Mouse (Mus musculus) kidney, embryonic 16.5 days (tissue): ENCODE measurements around the gene Ppp6r1. TPM values are rescaled to one million over a fixed set of nuclear protein-coding genes. Genes with fewer than 3 reads are reported as not detected.

Experiments used
- ATAC-seq: fragments of 200-750 bp; cut with Nextera tagmentation; 2 replicates; pipeline ENCODE4 v1.8.0; 2017; ENCODE audit warnings: moderate TSS enrichment; ENCODE audit not compliant: low FRiP score, low TSS enrichment
- H3K27ac ChIP-seq: fragments of 300-500 bp; sonication (generic); 2 replicates; pipeline ENCODE4 v1.5.1; 2014; ENCODE audit warnings: low read length
- H3K27me3 ChIP-seq: fragments of 300-500 bp; sonication (generic); 2 replicates; pipeline ENCODE4 v1.6.1; 2014; ENCODE audit warnings: low read length, control low read depth, mixed read lengths; ENCODE audit not compliant: insufficient read depth
- H3K36me3 ChIP-seq: fragments of 300-500 bp; sonication (generic); 2 replicates; pipeline ENCODE4 v1.6.1; 2014; ENCODE audit warnings: low read length, control low read depth, mixed read lengths; ENCODE audit not compliant: insufficient read depth
- H3K4me1 ChIP-seq: fragments of 300-500 bp; sonication (generic); 2 replicates; pipeline ENCODE4 v1.6.1; 2014; ENCODE audit warnings: low read length, control low read depth, mixed read lengths; ENCODE audit not compliant: insufficient read depth
- H3K4me2 ChIP-seq: fragments of 300-500 bp; sonication (generic); replicated peaks from 2 replicates; pipeline ENCODE4 v1.6.1; 2014; ENCODE audit warnings: low read depth, low read length
- H3K4me3 ChIP-seq: fragments of 300-500 bp; sonication (generic); 2 replicates; pipeline ENCODE4 v1.5.1; 2014; ENCODE audit warnings: mild to moderate bottlenecking, low read length
- H3K9ac ChIP-seq: fragments of 300-500 bp; sonication (generic); replicated peaks from 2 replicates; pipeline ENCODE4 v1.6.1; 2014; ENCODE audit warnings: low read length
- H3K9me3 ChIP-seq: fragments of 300-500 bp; sonication (generic); 2 replicates; pipeline ENCODE4 v1.6.1; 2016; ENCODE audit warnings: low read length, control low read depth
- WGBS: fragments of 180-500 bp; shearing (Covaris S2); extraction: QIAGEN DNeasy Blood & Tissue Kit; methylation state at CpG from one replicate; pipeline ENCODE4 v1.1.7; 2014; 5-methylcytosine and 5-hydroxymethylcytosine counted together
- polyA plus RNA-seq: library from polyadenylated mRNA; unstranded; fragments of >200 nt; fragmentation: Nextera tagmentation; extraction: Ambion mirVana; gene quantifications from 2 replicates; pipeline ENCODE4 v1.2.1, GENCODE M21; 2015

Ppp6r1 gene
- polyA plus RNA-seq, 1 experiment from 2014 or later, result 5.2 TPM

- Histone ChIP-seq H3K27ac (no peak overlapping the region), H3K27me3 (no peaks in the 10 kb centered on the region), H3K36me3 (peaks cover 11% of the 10 kb centered on the region), H3K9ac (no peak overlapping the region), H3K4me1 (peaks cover 9% of the 10 kb centered on the region), H3K9me3 (no peaks in the 10 kb centered on the region), H3K4me2 (no peak overlapping the region), H3K4me3 (no peak overlapping the region)
- no peak for ATAC-seq
- 81% methylated on average over 5 of the region's 5 CpGs for WGBS
Observed at GRCm38 (mm10) chr7:4683307-4683706, 24.5 kb upstream of the Ppp6r1 start.

- no peak overlapping the region for H3K4me2 ChIP-seq
- H3K9ac ChIP-seq, result no peak overlapping the region
- H3K4me3 ChIP-seq, result no peak overlapping the region
- no peaks in the 10 kb centered on the region for H3K9me3 ChIP-seq
- ATAC-seq, result no peak
- H3K27ac ChIP-seq, result no peak overlapping the region
- H3K36me3 ChIP-seq, result peaks cover 25% of the 10 kb centered on the region
- no peaks in the 10 kb centered on the region for H3K27me3 ChIP-seq
- WGBS, result 89% methylated on average over 7 of the region's 7 CpGs
- no peaks in the 10 kb centered on the region for H3K4me1 ChIP-seq
Observed at GRCm38 (mm10) chr7:4675200-4675599, 16.4 kb upstream of the Ppp6r1 start.

DNA sequence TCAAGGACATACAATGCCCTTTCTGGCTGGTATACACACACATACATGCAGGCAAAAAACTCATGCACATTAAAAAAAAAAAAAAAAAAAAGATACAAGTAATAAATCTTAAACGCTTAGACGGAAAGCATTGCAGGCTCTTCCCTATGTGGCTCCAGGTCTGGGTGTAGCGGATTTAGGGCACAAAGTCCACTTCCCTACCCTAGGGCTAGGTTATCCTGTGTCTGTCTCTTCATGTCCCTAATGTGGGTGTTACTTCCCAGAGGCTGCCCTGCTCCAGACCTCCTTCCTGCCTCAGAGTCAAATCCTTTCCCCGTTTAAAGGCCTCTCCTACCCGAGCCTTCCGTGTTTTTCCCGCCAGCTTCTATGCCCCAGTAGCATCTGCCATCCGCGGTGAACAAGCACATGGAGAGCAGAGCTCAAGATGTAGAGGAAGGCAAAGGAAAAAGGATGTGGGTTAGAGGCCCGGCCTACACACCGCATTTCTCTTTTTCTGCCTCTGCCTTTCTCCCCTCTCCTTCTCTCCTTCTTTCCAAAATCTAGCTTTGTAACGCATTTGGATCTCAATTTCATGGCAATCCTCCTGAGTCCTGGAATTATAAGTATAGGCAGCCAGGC lies 15.4 kb upstream of the Ppp6r1 start:
- no peak overlapping the region for H3K27ac ChIP-seq
- H3K36me3 ChIP-seq, result peaks cover 28% of the 10 kb centered on the region
- 90% methylated on average over 12 of the region's 12 CpGs for WGBS

GRCm38 (mm10) chr7:4671956-4672355 lies 13.1 kb upstream of the Ppp6r1 start:
- 60% methylated on average over 4 of the region's 4 CpGs for WGBS
- ATAC-seq, result peak; percentile 78
- Histone ChIP-seq H3K4me1 (no peaks in the 10 kb centered on the region), H3K4me3 (no peak overlapping the region), H3K27me3 (no peaks in the 10 kb centered on the region), H3K9me3 (no peaks in the 10 kb centered on the region), H3K4me2 (no peak overlapping the region), H3K36me3 (peaks cover 41% of the 10 kb centered on the region), H3K9ac (no peak overlapping the region), H3K27ac (no peak overlapping the region)

More for the DNA sequence above, 15.4 kb upstream of the Ppp6r1 start:
- Histone ChIP-seq H3K4me1 (no peaks in the 10 kb centered on the region), H3K9me3 (no peaks in the 10 kb centered on the region), H3K9ac (no peak overlapping the region), H3K4me3 (no peak overlapping the region), H3K4me2 (no peak overlapping the region), H3K27me3 (no peaks in the 10 kb centered on the region)
- no peak for ATAC-seq

DNA sequence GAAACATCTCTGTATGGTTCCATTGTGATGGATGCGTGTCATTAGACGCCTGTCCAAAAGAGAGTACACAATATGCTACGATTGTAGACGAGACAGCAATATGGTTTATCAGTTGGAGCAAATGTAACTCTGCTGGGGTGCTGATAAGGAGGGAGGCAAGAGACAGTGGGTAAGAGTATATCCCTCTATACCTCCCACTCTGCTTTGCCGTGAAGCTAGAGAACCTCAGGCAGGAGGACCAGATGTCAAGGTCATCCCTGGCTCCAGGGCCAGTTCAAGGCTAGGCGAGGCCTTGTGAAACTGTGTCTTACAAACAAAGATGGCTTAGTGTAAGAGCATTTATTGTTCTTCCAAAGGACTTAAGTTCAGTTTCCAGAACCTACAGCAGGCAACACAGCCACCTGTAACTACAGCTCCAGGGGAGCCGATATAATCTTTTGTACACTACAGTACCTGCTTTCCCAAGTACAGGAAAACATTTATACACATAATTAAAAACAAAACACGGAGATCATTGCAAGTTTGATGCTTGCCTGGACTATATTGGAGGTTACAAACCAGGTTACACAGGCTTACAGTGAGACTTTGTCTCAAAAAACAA lies 11.9 kb upstream of the Ppp6r1 start:
- ATAC-seq, result no peak
- 93% methylated on average over 8 of the region's 8 CpGs for WGBS

DNA sequence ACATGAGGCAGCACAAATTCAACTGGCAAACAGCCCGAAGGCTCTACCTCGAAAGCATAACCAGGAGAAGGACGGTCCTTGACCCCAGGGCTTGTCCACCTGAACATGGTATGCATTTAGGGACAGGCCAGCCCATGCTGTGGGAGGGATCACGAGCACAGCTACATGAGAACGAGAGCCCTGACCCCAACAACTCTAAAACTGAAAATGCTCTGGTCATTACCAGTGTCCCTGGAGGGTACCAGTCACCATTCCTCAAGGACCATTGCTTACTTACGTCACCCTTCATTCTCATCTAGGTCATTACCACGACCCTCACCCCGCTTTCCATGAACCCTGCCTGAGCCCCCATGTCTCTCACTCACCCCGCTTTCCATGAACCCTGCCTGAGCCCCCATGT lies 10.3 kb upstream of the Ppp6r1 start:
- Histone ChIP-seq H3K36me3 (peaks cover 43% of the 10 kb centered on the region), H3K4me1 (no peaks in the 10 kb centered on the region), H3K27me3 (no peaks in the 10 kb centered on the region), H3K27ac (no peak overlapping the region), H3K4me3 (no peak overlapping the region), H3K4me2 (no peak overlapping the region), H3K9ac (no peak overlapping the region), H3K9me3 (no peaks in the 10 kb centered on the region)
- no peak for ATAC-seq
- 95% methylated on average over 9 of the region's 9 CpGs for WGBS

More for the DNA sequence above, 11.9 kb upstream of the Ppp6r1 start:
- Histone ChIP-seq H3K36me3 (peaks cover 42% of the 10 kb centered on the region), H3K27me3 (no peaks in the 10 kb centered on the region), H3K4me3 (no peak overlapping the region), H3K4me2 (no peak overlapping the region), H3K4me1 (no peaks in the 10 kb centered on the region), H3K9ac (no peak overlapping the region), H3K9me3 (no peaks in the 10 kb centered on the region), H3K27ac (no peak overlapping the region)

- Histone ChIP-seq H3K4me2 (no peak overlapping the region), H3K9me3 (no peaks in the 10 kb centered on the region), H3K9ac (no peak overlapping the region), H3K4me1 (no peaks in the 10 kb centered on the region), H3K27me3 (no peaks in the 10 kb centered on the region), H3K27ac (no peak overlapping the region), H3K36me3 (peaks cover 46% of the 10 kb centered on the region), H3K4me3 (no peak overlapping the region)
- WGBS, result 96% methylated on average over 8 of the region's 8 CpGs
- ATAC-seq, result no peak
Observed at GRCm38 (mm10) chr7:4668506-4668905, 9.7 kb upstream of the Ppp6r1 start.

DNA sequence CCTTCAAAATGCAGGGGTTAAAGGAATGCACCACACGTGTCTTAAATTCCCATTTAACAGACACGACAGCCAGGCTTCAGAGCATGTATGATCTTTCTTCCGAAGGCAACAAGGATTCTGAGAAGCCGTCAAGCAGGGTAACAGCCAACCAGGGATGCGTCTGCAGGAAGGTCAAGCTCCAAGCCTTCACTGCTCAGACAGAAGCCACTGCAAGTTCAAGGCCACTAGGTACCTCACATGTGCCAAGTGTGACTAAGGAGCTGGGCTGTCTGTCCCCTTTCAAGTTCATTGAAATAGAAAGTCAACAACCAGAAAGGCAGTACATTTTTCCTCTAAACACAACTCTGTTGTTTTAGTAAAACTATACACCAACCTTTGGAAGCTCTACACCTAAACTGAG lies 8.1 kb upstream of the Ppp6r1 start:
- Histone ChIP-seq H3K9me3 (no peaks in the 10 kb centered on the region), H3K9ac (no peak overlapping the region), H3K4me3 (no peak overlapping the region), H3K4me2 (no peak overlapping the region), H3K4me1 (no peaks in the 10 kb centered on the region), H3K36me3 (peaks cover 57% of the 10 kb centered on the region), H3K27ac (no peak overlapping the region), H3K27me3 (no peaks in the 10 kb centered on the region)
- 93% methylated on average over 5 of the region's 5 CpGs for WGBS
- ATAC-seq, result no peak

DNA sequence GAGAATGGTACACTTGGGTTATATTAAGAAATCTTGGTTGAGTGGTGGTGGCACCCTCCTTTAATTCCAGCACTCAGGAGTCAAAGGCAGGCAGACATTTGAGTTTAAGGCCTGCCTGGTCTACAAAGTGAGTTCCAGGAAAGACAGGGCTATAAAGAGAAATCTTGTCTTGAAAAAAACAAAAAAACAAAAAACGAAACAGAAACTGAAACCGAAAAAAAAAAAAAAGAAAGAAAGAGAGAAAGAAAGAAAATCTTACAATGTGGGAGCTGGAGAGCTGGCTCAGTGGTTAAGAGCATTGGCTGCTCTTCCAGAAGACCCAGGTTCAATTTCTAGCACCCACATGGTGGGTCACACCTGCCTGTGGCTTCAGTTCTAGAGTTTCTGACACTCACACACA lies 4.9 kb upstream of the Ppp6r1 start:
- ATAC-seq, result no peak
- Histone ChIP-seq H3K27me3 (no peaks in the 10 kb centered on the region), H3K4me1 (peaks cover 5% of the 10 kb centered on the region), H3K27ac (no peak overlapping the region), H3K4me2 (no peak overlapping the region), H3K36me3 (peaks cover 45% of the 10 kb centered on the region), H3K9ac (no peak overlapping the region), H3K9me3 (no peaks in the 10 kb centered on the region), H3K4me3 (no peak overlapping the region)
- WGBS, result 90% methylated on average over 2 of the region's 2 CpGs

DNA sequence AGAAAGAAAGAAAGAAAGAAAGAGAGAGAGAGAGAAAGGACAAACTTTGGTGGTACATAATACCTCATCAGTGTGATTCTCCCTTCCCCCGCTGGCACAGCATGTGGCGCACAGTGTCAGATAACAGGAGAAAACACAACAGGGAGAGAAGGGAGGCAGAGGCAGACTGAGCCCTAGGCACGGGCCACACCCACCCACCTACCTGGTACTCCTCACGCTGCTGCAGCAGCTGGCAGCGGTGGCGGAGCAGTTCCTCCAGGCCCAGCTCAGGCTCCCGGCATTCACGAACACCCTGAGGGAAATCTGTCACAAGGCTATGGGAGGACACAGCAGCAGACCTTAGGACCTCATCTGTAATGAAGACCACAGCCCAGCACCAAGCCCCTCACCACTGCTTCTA lies 4.4 kb upstream of the Ppp6r1 start:
- Histone ChIP-seq H3K4me2 (no peak overlapping the region), H3K9me3 (no peaks in the 10 kb centered on the region), H3K27me3 (no peaks in the 10 kb centered on the region), H3K4me1 (peaks cover 5% of the 10 kb centered on the region), H3K36me3 (peaks cover 39% of the 10 kb centered on the region), H3K9ac (no peak overlapping the region), H3K27ac (no peak overlapping the region), H3K4me3 (no peak overlapping the region)
- WGBS, result 66% methylated on average over 8 of the region's 8 CpGs
- no peak for ATAC-seq
